Mouse (Mus musculus) MEL (cell line): Measurements from ENCODE around the gene Snx29. TPM values are rescaled to one million over a fixed set of nuclear protein-coding genes. Genes with fewer than 3 reads are reported as not detected.

Experiments used
- DNase-seq: peaks from one replicate; pipeline ENCODE4 v3.0.0; 2011; ENCODE audit warnings: low read depth, low spot score
- H3K27ac ChIP-seq: 2 replicates; pipeline ENCODE4 v1.5.1; 2012; ENCODE audit warnings: low read depth, mild to moderate bottlenecking, control low read depth, low read length, moderate library complexity; ENCODE audit not compliant: control insufficient read depth
- H3K27me3 ChIP-seq, 2 experiments: fragments of 150-350 bp in 1 of 2; sonication (generic) in 1 of 2; 2 replicates each; pipeline ENCODE4 v1.6.1; 2012; ENCODE audit warnings: low read length in 2 of 2, mild to moderate bottlenecking in 2 of 2, improper control_type of control experiment in 1 of 2, moderate library complexity in 1 of 2; ENCODE audit not compliant: insufficient read depth in 2 of 2, control insufficient read depth in 1 of 2
- H3K36me3 ChIP-seq, 2 experiments: 2 replicates each; pipeline ENCODE4 v1.6.1; 2012 to 2014; ENCODE audit warnings: low read length in 2 of 2, improper control_type of control experiment in 1 of 2, inconsistent platforms in 1 of 2, mild to moderate bottlenecking in 1 of 2; ENCODE audit not compliant: insufficient read depth in 2 of 2, control insufficient read depth in 1 of 2
- H3K4me1 ChIP-seq, 2 experiments: fragments of 150-350 bp in 1 of 2; sonication (generic) in 1 of 2; 2 replicates each; pipeline ENCODE4 v1.6.1; 2012; ENCODE audit warnings: low read length in 2 of 2, improper control_type of control experiment in 1 of 2, mild to moderate bottlenecking in 1 of 2; ENCODE audit not compliant: insufficient read depth in 2 of 2, control insufficient read depth in 1 of 2
- H3K4me3 ChIP-seq, 2 experiments: fragments of 150-350 bp in 1 of 2; sonication (generic) in 1 of 2; 2 replicates each; pipeline ENCODE4 v1.5.1; 2012; ENCODE audit warnings: low read depth in 2 of 2, low read length in 2 of 2, mild to moderate bottlenecking in 2 of 2, moderate library complexity in 2 of 2, control low read depth in 1 of 2, improper control_type of control experiment in 1 of 2; ENCODE audit not compliant: control insufficient read depth in 1 of 2, insufficient read depth in 1 of 2
- H3K79me2 ChIP-seq: 2 replicates; pipeline ENCODE4 v1.6.1; 2012; ENCODE audit warnings: mild to moderate bottlenecking, low read length, moderate library complexity; ENCODE audit not compliant: control insufficient read depth, poor library complexity, insufficient read depth
- H3K9ac ChIP-seq: 2 replicates; pipeline ENCODE4 v1.6.1; 2012; ENCODE audit warnings: low read depth, mild to moderate bottlenecking, control low read depth, low read length, moderate library complexity; ENCODE audit not compliant: control insufficient read depth, poor library complexity, severe bottlenecking
- H3K9me3 ChIP-seq: fragments of 150-350 bp; sonication (generic); replicated peaks from 2 replicates; pipeline ENCODE4 v1.6.1; 2012; ENCODE audit warnings: mild to moderate bottlenecking, low read length, improper control_type of control experiment, moderate library complexity; ENCODE audit not compliant: insufficient read depth
- EP300 ChIP-seq, 2 experiments: IDR thresholded peaks; 2 replicates each; pipeline ENCODE4 v1.6.1; 2011; ENCODE audit warnings: improper control_type of control experiment in 2 of 2, low read length in 2 of 2, low read depth in 1 of 2, mild to moderate bottlenecking in 1 of 2
- ETS1 ChIP-seq: IDR thresholded peaks from 2 replicates; pipeline ENCODE4 v1.6.1; 2012; ENCODE audit warnings: low read depth, mild to moderate bottlenecking, inconsistent platforms, low read length, improper control_type of control experiment, moderate library complexity
- JUND ChIP-seq: IDR thresholded peaks from 2 replicates; pipeline ENCODE4 v1.6.1; 2011; ENCODE audit warnings: low read depth, mild to moderate bottlenecking, improper control_type of control experiment, low read length
- MAFK ChIP-seq: IDR thresholded peaks from 2 replicates; pipeline ENCODE4 v1.6.1; 2011; ENCODE audit warnings: low read depth, mild to moderate bottlenecking, low read length, improper control_type of control experiment, borderline replicate concordance
- MAX ChIP-seq: IDR thresholded peaks from 2 replicates; pipeline ENCODE4 v1.6.1; 2011; ENCODE audit warnings: low read length, improper control_type of control experiment
- MAZ ChIP-seq: IDR thresholded peaks from 2 replicates; pipeline ENCODE4 v1.6.1; 2012; ENCODE audit warnings: low read depth, mild to moderate bottlenecking, inconsistent platforms, low read length, improper control_type of control experiment
- MXI1 ChIP-seq: IDR thresholded peaks from 2 replicates; pipeline ENCODE4 v1.6.1; 2011; ENCODE audit warnings: mild to moderate bottlenecking, low read depth, low read length, improper control_type of control experiment
- MYB ChIP-seq: IDR thresholded peaks from 2 replicates; pipeline ENCODE4 v1.6.1; 2011; ENCODE audit warnings: mild to moderate bottlenecking, low read depth, low read length, improper control_type of control experiment
- NELFE ChIP-seq: IDR thresholded peaks from 2 replicates; pipeline ENCODE4 v1.6.1; 2011; ENCODE audit warnings: low read depth, low read length, improper control_type of control experiment
- NRF1 ChIP-seq: IDR thresholded peaks from 2 replicates; pipeline ENCODE4 v1.6.1; 2014; ENCODE audit warnings: low read depth, mild to moderate bottlenecking, inconsistent platforms, low read length, improper control_type of control experiment, moderate library complexity; ENCODE audit not compliant: poor library complexity, insufficient read depth, severe bottlenecking
- POLR2A ChIP-seq, 2 experiments: IDR thresholded peaks; 2 replicates each; pipeline ENCODE4 v1.6.1; 2011 to 2012; ENCODE audit warnings: low read length in 2 of 2, mild to moderate bottlenecking in 2 of 2, control low read depth in 1 of 2, improper control_type of control experiment in 1 of 2, low read depth in 1 of 2, moderate library complexity in 1 of 2; ENCODE audit not compliant: control insufficient read depth in 1 of 2, insufficient read depth in 1 of 2, poor library complexity in 1 of 2
- RAD21 ChIP-seq: IDR thresholded peaks from 2 replicates; pipeline ENCODE4 v1.6.1; 2011; ENCODE audit warnings: mild to moderate bottlenecking, low read depth, low read length, improper control_type of control experiment
- SIN3A ChIP-seq: IDR thresholded peaks from 2 replicates; pipeline ENCODE4 v1.6.1; 2012; ENCODE audit warnings: low read length, improper control_type of control experiment, inconsistent platforms
- SMC3 ChIP-seq: IDR thresholded peaks from 2 replicates; pipeline ENCODE4 v1.6.1; 2011; ENCODE audit warnings: low read depth, low read length, improper control_type of control experiment
- UBTF ChIP-seq: IDR thresholded peaks from 2 replicates; pipeline ENCODE4 v1.6.1; 2012; ENCODE audit warnings: low read depth, mild to moderate bottlenecking, inconsistent platforms, low read length, improper control_type of control experiment, moderate library complexity, borderline replicate concordance; ENCODE audit not compliant: insufficient read depth
- USF2 ChIP-seq, 2 experiments: IDR thresholded peaks; 2 replicates each; pipeline ENCODE4 v1.6.1; 2011 to 2012; ENCODE audit warnings: improper control_type of control experiment in 2 of 2, low read length in 2 of 2, borderline replicate concordance in 1 of 2, inconsistent platforms in 1 of 2, low read depth in 1 of 2, mild to moderate bottlenecking in 1 of 2; ENCODE audit not compliant: insufficient read depth in 1 of 2
- ZMIZ1 ChIP-seq: IDR thresholded peaks from 2 replicates; pipeline ENCODE4 v1.6.1; 2012; ENCODE audit warnings: low read depth, mild to moderate bottlenecking, inconsistent platforms, low read length, improper control_type of control experiment, moderate library complexity
- polyA plus RNA-seq, 2 experiments: library from polyadenylated mRNA; stranded (reverse) in 1 of 2; unstranded in 1 of 2; fragments of >175 nt in 1 of 2; fragments of >200 nt in 1 of 2; gene quantifications; 2 replicates each; pipeline versions ENCODE4 v1.2.1 to v1.2.4; 2012; ENCODE audit warnings: low replicate concordance in 2 of 2, low read depth in 1 of 2; ENCODE audit not compliant: insufficient read length in 2 of 2, insufficient read depth in 1 of 2, missing spikeins in 1 of 2
- total RNA-seq: library from RNA; depleted of rRNA; stranded (reverse); fragments of 300-350 nt; gene quantifications from 2 replicates; pipeline ENCODE4 v1.2.3, GENCODE M21; 2012

The Snx29 gene
- total and polyA plus RNA-seq, 3 experiments: 0.72 to 0.73 TPM; not detected in 1

- no peak for TF ChIP-seq NRF1
- no peak for TF ChIP-seq MYB
- TF ChIP-seq SMC3: no peak
- TF ChIP-seq NELFE: no peak
- no peak for TF ChIP-seq MAZ
- no peak for TF ChIP-seq UBTF
- no peak for TF ChIP-seq MAFK
- no peak for TF ChIP-seq USF2 (IDR thresholded peaks at IDR 0.05; ENCODE audit: borderline replicate concordance in 1 of 2, insufficient read depth in 1 of 2, low read depth in 1 of 2, low read length in 2 of 2)
- no peak for TF ChIP-seq ZMIZ1
- TF ChIP-seq POLR2A (IDR thresholded peaks at IDR 0.05; ENCODE audit: control insufficient read depth in 1 of 2, insufficient read depth in 1 of 2, low read depth in 1 of 2, low read length in 2 of 2, poor library complexity in 1 of 2): no peak
- no peak for TF ChIP-seq RAD21
- Histone ChIP-seq H3K4me1 (no peaks in the 10 kb centered on the region), H3K9ac (no peak overlapping the region), H3K36me3 (no peaks in the 10 kb centered on the region), H3K9me3 (no peaks in the 10 kb centered on the region), H3K27me3 (no peaks in the 10 kb centered on the region), H3K4me3 (no peak overlapping the region), H3K27ac (no peak overlapping the region), H3K79me2 (no peaks in the 10 kb centered on the region)
- no peak for DNase-seq
Observed at GRCm38 (mm10) chr16:11399386-11399785, 76.7 kb downstream of the Snx29 start.

DNA sequence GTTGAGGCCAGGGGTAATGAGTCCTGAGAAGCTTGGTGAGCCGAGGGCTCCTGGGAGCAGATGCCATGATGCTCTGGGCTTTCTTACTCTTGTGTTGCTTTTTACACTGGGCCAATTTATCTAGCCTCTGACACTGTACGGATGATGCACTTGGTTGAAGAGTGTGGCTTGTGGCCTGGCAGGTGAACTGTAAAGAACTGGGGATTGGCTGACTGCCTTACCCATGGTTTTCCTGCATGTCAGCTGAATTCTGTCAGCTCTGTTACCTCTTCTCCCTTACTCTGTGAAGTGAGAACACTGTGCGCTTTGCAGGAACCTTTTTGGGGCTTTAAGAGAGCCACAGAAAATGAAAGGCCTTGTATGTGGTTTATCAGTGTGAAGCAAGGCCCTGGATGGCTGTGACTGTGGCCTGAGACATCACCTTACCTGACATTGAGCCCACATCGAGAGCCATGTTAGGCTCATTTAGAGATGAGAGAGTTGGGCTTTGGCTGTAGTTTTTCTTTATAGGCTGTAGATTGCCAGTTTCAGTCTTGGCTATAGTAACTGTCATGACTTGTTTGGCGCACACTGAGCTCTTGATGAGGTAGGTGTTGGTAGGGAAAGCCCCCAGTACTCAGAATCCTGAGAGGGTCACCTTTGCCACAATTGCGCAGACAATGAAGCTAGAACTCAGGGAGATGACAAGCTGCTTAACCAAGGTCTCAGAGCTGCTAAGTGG, 77.3 kb downstream of the Snx29 start:
- H3K79me2 ChIP-seq: no peaks in the 10 kb centered on the region
- H3K9me3 ChIP-seq: no peaks in the 10 kb centered on the region
- TF ChIP-seq MAX (no peak), JUND (no peak), SIN3A (no peak), ETS1 (no peak), RAD21 (no peak), MXI1 (no peak), MYB (no peak), EP300 (IDR thresholded peaks at IDR 0.05; ENCODE audit: low read depth in 1 of 2, low read length in 2 of 2) (no peak)
- H3K9ac ChIP-seq: no peak overlapping the region
- no peak overlapping the region for H3K27ac ChIP-seq
- no peaks in the 10 kb centered on the region for H3K4me1 ChIP-seq
- no peaks in the 10 kb centered on the region for H3K36me3 ChIP-seq
- H3K27me3 ChIP-seq: no peaks in the 10 kb centered on the region
- no peak for DNase-seq
- no peak overlapping the region for H3K4me3 ChIP-seq
